Mouse (Mus musculus): ENCODE results near the gene Tmem252.

DNA sequence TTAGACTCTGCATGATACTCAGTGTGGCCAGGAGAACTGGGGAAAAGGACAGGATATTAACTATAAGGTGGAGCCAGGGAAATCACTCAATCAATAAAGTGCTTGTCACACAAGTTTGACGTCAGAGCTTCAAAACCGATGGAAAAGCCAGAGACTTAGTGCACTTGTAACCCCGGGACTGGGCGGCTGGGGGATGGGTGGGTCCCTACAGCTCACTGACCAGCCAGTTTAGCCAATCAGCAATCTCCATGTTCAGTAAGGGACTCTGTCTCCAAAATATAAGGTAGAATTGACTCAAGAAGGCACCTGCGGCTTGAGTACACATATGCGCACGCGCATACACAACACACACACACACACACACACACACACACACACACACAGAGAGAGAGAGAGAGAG is 25.8 kb upstream of the Tmem252 start:
- TF ChIP-seq USF2 (IDR thresholded peaks at IDR 0.05; ENCODE audit: borderline replicate concordance in 1 of 2, insufficient read depth in 1 of 2, low read depth in 1 of 2, low read length in 2 of 2) (no peak), MYC (IDR thresholded peaks at IDR 0.05; ENCODE audit: low read depth, low read length) (no peak)
